Mouse (Mus musculus) lung, adult 2 months (tissue): ENCODE measurements around the gene Melk.

Experiments used
- CTCF ChIP-seq: fragments of 200-500 bp; IDR thresholded peaks from 2 replicates; pipeline ENCODE4 v1.5.1; 2011; ENCODE audit warnings: mild to moderate bottlenecking, low read length, control low read depth; ENCODE audit not compliant: insufficient read depth
- POLR2A ChIP-seq: fragments of 200-500 bp; IDR thresholded peaks from 2 replicates; pipeline ENCODE4 v1.6.1; 2011; ENCODE audit warnings: low read depth, mild to moderate bottlenecking, control low read depth, low read length, borderline replicate concordance; ENCODE audit errors: extremely low read depth

DNA sequence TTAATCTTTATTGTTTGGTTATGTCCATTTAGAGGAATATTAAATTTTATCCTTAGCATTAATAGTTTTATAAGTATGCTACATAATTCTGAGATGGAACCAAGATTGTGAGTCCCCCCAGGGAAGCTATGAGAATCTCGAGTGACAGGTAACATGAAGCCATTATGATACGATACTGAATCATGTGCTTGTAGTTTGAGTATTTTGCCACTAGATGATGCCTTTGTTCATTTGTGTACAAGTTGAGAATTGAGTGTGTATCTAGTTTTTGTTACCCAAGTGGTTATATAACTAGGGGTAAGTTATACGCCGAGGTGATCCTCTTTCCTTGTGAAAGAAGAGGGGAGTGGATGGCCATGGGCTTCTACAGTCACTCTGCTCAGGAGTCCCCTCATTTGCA lies 9.8 kb downstream of the Melk start:
- TF ChIP-seq POLR2A, result no peak
- TF ChIP-seq CTCF, result no peak
